Mouse (Mus musculus): ENCODE results near the gene Taar6. TPM values are rescaled to one million over a fixed set of nuclear protein-coding genes. Genes with fewer than 3 reads are reported as not detected.

Taar6 gene
- not detected for polyA plus RNA-seq (2017; shearing (Covaris generic))

DNA sequence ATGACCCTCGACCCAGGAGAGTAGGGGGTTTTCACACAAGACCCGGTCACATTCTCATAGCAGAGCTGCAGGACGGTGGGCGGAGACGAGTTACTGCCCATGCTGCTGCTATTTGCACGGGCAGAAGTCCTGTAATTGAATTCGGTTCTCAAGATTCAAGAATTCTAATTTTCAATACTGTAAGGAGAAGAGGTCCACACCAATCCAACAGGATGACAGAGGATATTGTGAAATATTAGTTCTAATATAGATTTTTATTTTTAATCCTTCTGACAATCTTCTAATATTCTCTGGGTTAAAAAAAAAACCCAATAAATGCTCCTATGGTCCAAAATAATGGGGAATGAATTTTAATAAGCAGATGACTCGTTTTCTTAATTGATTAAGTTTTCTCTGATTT is at the start of gene Taar6:
Gene Taar6 (minus strand): TSS at position 101 of the 400 bp plus-strand sequence.

GRCm38 (mm10) chr10:24026922-24027321 is 41.5 kb upstream of the Taar6 start, which contains the start of gene Taar7d:
TSS of gene Taar7d (plus strand) at chr10:24027222.

DNA sequence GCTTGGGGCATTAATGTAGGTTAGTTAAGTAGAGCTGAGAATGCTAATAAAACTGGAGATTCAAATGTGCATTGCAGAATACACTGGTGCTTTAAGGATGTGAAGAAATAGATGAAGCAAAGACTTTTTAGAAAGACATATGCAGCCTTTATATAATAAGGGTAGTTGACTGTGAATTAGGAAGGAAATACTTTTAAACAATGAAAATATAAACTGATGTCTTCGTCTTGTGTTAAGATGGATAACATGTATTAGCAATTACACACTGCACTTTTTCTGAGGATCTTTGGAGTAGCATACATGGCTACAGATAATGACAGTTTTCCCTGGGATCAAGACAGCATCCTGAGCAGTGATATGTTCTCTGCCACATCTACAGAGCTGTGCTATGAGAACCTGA is 14.2 kb upstream of the Taar6 start, which contains the start of gene Taar7b:
Gene Taar7b (plus strand): TSS at position 301 of the 400 bp plus-strand sequence.

DNA sequence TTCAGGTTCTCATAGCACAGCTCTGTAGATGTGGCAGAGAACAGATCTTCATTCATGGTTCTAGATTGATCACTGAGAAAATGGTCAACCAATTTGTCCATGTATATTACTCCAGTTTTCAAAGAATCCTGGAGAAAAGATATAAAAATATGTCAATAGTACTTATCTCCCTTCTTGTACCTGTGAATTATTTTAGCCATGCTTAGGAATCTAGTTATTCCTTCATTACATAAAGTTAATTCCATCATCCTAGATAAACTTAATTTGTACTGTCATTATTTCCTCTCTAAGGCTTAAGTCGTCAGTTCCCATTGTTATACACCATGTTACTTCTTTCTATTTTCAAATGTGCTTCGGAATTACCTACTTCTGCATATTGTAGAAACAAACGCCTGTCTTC is 7.9 kb upstream of the Taar6 start, which contains the start of gene Taar7a:
Gene Taar7a (minus strand): TSS at position 101 of the 400 bp plus-strand sequence.

DNA sequence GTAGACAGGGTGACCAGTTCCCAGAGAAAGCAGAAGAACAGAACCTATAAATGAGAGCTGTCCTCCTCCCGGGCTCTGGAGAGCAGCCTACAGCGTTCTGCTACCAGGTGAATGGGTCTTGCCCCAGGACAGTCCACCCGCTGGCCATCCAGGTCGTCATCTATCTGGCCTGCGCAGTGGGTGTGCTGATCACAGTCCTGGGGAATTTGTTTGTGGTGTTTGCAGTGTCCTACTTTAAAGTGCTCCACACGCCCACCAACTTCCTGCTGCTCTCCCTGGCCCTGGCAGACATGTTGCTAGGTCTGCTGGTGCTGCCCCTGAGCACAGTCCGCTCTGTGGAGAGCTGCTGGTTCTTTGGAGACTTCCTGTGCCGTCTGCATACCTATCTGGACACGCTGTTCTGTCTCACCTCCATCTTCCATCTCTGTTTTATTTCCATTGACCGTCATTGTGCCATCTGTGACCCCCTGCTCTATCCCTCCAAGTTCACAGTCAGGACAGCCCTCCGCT is 14.7 kb downstream of the Taar6 start, which contains the start of gene Taar5:
Gene Taar5 (plus strand): TSS at position 51 of the 510 bp plus-strand sequence.

GRCm38 (mm10) chr10:23960444-23960915 is 25.0 kb downstream of the Taar6 start, which contains the start of gene Taar4:
TSS of gene Taar4 (plus strand) at chr10:23960494.

DNA sequence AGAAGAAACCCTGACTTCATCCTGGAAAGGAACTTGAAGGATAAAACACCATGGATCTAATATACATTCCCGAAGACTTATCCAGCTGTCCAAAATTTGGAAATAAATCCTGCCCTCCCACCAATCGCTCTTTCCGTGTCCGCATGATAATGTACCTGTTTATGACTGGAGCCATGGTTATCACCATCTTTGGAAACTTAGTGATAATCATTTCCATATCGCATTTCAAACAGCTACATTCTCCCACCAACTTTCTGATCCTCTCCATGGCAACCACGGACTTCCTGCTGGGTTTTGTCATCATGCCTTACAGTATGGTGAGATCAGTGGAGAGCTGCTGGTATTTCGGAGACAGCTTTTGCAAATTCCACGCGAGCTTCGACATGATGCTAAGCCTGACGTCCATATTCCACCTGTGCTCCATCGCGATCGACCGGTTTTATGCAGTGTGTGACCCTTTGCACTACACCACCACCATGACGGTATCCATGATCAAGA is 35.9 kb downstream of the Taar6 start, which contains the start of gene Taar3:
Gene Taar3 (plus strand): TSS at position 51 of the 498 bp plus-strand sequence.

GRCm38 (mm10) chr10:23938312-23938711 is 47.1 kb downstream of the Taar6 start, which contains the start of gene Taar2:
TSS of gene Taar2 (plus strand) at chr10:23938572.

Other genes starting within 250 kb of the Taar6 start
- 62.2 TPM for gene Rps12, start 198.4 kb downstream of the Taar6 start, polyA plus RNA-seq (2017; shearing (Covaris generic))
- not detected for gene Slc18b1, start 188.7 kb downstream of the Taar6 start, polyA plus RNA-seq (2017; shearing (Covaris generic))
- 0.15 TPM for gene Vnn3, start 134.2 kb downstream of the Taar6 start, polyA plus RNA-seq (2017; shearing (Covaris generic))
- not detected for gene Vnn1, start 91.0 kb downstream of the Taar6 start, polyA plus RNA-seq (2017; shearing (Covaris generic))
- gene Taar1, start 65.3 kb downstream of the Taar6 start, polyA plus RNA-seq (2017; shearing (Covaris generic)), result 0.25 TPM
- gene Taar2, start 47.1 kb downstream of the Taar6 start, polyA plus RNA-seq (2017; shearing (Covaris generic)), result not detected
- not detected for gene Taar3, start 36.1 kb downstream of the Taar6 start, polyA plus RNA-seq (2017; shearing (Covaris generic))
- not detected for gene Taar4, start 25.2 kb downstream of the Taar6 start, polyA plus RNA-seq (2017; shearing (Covaris generic))
- gene Taar5, start 14.9 kb downstream of the Taar6 start, polyA plus RNA-seq (2017; shearing (Covaris generic)), result not detected
- gene Taar7a, start 7.8 kb upstream of the Taar6 start, polyA plus RNA-seq (2017; shearing (Covaris generic)), result not detected
- not detected for gene Taar7b, start 14.3 kb upstream of the Taar6 start, polyA plus RNA-seq (2017; shearing (Covaris generic))
- not detected for gene Taar7d, start 41.6 kb upstream of the Taar6 start, polyA plus RNA-seq (2017; shearing (Covaris generic))
- gene Taar7e, start 52.0 kb upstream of the Taar6 start, polyA plus RNA-seq (2017; shearing (Covaris generic)), result not detected
- gene Taar7f, start 63.9 kb upstream of the Taar6 start, polyA plus RNA-seq (2017; shearing (Covaris generic)), result not detected
- gene Taar8a, start 90.9 kb upstream of the Taar6 start, polyA plus RNA-seq (2017; shearing (Covaris generic)), result not detected
- not detected for gene Taar8b, start 106.6 kb upstream of the Taar6 start, polyA plus RNA-seq (2017; shearing (Covaris generic))
- gene Taar8c, start 116.3 kb upstream of the Taar6 start, polyA plus RNA-seq (2017; shearing (Covaris generic)), result not detected
- not detected for gene Taar9, start 123.9 kb upstream of the Taar6 start, polyA plus RNA-seq (2017; shearing (Covaris generic))
- 47.3 TPM for gene Stx7, start 163.7 kb upstream of the Taar6 start, polyA plus RNA-seq (2017; shearing (Covaris generic))
- not detected for gene Moxd1, start 237.9 kb upstream of the Taar6 start, polyA plus RNA-seq (2017; shearing (Covaris generic))